Mouse (Mus musculus) Muller cell, postnatal 12 days (primary cell): Measurements from ENCODE around the gene Akirin1.

Experiments used
- DNase-seq: peaks from one replicate; pipeline ENCODE4 v3.0.0-alpha.2; 2015; ENCODE audit errors: inconsistent ontology term

Akirin1 gene

DNA sequence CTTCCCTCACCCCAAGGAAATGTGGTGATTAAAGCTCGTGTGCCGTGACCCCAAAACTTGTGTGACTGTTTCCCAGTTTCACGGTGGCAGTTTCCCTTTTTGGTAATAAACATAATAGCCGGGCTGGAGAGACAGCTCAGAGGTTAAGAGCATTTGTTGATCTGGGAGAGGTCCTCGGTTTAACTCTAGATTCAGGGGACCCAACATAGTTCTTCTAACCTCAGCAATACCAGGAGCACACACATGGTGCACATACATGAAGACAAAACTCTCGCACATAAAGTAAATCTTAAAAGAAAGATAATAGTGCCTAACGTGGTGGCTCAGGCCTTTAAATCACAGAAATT lies 31.7 kb downstream of the Akirin1 start:
- no peak for DNase-seq

DNA sequence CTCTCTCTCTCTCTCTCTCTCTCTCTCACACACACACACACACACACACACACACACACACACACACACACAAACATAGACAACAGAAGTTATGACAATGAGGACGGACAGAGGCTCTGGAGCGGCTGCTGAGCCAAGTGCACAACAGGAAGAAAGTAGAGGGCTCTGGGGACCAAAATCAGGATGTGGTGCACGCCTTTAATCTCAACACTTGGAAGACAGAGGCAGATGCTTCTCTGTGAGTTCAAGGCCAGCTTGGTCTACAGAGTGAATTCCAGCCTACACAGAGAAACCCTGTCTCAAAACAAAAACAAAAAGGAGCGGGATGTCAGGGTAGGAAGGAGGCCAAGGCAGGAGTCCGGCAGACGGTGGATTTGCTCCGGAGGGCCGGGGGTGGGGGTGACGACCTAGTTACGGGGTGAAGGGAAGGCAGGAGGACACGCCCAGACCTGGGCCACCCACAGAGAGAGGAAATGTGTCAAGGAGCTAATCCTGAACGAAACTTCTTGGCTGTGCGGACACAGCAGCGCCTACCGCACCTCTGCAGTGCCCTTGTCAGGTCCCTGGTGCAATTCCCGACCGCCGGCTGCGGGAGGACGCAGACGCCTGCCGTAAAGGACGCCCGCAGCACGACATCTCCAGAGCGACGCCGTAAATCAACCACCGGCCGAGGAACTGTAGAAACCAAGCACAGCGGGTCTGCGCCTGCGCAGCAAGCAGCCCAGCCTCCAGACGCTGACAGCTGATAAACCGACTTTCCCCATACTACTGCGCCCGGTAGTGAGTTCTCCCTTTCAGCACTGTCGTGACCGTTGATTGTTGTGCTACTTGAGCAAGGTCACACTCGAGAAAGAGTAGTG lies 32.3 kb downstream of the Akirin1 start, which contains the start of gene Ndufs5:
TSS of gene Ndufs5 (minus strand) at position 629 of the 860 bp plus-strand sequence.
- peak; percentile 91 for DNase-seq

DNA sequence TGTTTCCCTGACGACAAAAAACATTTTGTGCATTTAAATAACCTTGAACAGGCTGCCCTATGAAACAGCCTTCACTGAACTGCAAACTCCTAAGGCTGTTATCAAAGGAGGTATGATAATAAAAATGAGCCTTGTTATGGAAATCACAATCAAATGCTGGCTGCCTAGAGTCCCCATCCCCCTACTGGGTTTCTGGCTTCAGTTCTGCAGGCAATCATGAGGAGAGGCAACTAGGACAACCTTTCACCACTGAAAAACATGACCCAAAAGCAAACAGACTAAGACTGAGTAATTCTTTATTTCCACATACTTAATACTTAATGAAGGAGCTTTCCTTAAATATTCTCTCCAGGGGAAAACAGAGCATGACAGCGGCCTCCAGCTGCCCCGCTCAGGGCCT lies 37.7 kb downstream of the Akirin1 start:
- no peak for DNase-seq

DNA sequence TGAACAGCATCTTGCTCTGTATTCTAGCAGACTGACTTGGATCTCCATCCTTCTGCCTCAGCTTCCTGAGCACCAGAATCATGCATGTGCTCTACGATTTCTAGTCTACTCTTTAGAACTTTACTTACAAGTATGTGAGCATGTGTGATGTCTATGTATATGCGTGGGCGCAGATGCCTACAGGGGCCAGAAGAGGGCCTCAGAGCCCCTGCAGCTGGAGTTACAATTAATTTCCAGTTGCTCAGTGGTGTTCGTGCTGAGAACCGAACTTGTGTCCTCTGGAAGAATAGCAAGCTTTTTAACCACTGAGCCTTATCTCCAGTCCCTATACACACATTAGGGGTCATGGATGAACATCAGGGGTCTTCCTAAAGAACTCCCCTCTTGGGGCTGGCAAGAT lies 42.8 kb downstream of the Akirin1 start:
- DNase-seq = no peak

DNA sequence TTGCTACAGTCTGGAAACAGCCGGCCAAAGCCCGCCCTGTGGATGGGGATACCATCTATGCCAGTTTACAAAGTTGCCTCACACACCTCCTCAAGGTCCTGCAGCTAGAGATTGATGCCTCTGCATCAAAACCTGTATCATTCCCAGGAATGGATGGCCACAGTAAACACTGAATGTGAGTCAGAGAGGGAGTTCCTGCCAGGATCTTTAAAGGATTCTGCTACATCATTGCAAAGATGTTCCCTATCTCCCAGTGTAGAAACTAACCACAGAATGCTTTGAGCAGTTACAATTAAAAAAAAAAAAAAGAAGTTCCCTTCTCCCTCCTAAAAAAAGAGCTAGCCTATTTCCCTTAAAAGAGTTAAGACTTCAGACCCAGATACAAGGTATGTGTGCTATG lies 44.8 kb downstream of the Akirin1 start:
- DNase-seq = no peak

DNA sequence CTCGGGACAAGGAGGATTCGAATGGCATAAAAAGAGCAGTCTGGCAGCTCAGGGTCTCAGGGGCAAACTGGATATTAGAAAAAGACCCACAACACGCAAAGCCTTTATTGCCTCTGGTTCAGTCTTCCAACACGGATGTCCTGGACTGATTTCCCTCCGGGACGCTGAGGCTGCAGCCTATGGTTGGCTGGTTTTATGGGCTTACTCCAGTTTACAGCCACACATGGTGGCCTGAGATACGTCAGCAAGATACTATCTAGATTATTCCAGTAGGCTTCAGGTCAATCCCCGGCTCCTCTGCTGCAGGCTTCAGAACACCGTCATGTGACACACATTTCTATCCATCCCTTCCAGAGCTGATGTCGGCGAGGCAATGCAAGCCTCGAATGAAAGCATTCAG lies 56.8 kb downstream of the Akirin1 start:
- no peak for DNase-seq

DNA sequence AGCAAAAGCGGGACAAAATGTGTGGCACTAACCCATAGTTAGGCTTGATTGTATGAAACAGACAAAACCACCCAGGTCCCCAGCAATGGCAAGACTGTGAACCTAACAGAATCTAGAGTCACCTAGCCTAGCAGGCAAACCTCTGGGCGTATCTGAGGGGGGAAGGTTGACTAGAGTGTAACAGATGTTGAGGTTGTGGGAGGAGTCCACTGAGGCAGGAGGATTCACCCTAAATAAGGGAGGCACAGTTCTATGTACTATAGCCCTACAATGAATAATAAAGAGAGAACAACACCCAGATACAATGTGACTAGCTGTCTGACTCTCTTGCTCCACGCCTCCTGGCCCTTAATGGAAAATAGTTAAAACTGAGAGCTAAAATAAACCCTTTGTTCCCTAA lies 58.1 kb downstream of the Akirin1 start:
- no peak for DNase-seq

DNA sequence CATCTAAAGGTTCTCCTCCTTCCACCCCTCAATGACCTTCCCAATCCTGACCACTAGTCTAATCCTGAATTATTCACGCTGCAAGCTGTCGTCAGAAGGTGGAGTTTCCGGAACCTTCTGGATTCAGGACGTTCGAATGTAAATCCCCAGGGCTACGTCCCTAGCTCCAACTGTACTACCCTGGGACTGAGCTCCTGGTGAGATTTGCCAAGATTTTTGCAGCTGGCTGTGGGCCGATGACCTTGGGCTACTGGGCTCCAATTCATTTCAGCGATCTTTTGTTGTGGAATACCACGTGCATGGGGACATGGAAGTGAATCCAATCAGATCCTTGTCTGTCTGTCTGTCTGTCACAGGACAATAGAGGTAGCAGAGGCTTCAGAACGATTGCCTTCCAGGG lies 59.8 kb downstream of the Akirin1 start:
- DNase-seq = no peak

DNA sequence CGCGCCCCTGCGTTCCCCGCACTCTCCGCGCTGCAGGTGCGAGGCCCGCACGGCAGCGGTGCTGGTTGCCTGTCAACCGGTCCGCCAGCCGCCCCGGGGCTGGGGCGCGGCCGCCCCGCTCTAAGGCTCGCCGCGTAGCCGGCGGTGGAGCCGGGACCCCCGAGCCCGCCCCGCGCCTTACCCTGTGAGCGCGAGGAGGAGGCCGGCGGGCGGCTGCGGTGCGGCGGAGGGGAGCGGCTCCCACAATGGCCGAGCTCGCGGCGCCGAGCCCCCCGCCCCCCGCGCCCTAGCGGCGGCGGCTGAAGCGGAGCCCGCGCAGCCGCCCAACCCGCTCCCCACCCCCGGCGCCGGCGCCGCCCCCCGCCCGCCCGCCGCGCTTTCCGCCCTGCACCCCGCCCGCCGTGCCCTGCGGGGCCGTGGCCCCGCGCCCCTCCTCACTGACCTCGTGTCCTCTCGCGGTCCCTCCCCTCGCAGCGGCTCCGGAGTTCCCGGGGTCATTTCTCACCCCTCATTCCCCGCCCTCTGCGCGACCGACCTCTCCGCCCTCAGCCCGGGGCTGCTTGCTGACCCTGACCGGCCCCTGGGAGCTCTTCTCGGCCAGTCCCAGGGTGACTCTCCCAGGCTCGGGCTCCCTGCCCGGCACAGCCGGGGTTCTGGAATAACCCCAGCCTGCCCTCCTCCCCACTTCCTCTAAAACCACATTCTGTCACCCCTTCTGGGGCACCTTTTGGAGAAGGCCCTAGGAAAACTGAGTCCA lies 62.9 kb downstream of the Akirin1 start:
- peak; percentile 60 for DNase-seq

DNA sequence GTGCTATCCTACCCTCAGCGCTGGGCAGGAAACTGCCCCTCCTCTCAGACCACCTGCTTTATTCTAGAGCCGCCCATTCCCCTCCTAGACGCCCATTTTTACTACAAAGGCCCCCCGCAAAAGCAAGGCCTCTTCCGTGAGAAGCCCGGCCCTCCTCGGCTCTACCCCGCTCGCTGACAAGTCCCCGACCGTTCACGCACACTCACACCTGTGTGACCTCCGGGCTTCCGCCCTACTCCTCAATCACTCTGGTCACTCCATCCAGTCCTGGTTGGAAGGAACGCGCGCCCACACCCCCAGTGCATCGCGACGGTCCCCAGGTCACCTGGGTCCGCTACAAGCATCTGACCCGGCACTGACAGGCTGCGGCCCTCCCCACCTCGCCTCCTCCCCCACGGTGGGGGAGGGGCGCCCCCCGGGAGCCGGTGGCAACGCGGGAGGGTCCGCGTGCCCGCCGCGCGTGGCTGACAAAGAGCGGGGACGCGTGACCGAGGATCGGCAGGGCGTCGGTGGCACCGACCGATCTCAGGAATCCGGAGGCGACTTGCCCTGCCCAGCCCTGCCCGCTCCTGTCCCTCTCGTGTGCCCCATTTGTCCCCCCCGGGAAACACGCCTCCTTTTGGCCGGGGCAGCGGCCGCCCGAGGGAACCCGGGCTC lies 63.6 kb downstream of the Akirin1 start:
- DNase-seq = peak; percentile 52

DNA sequence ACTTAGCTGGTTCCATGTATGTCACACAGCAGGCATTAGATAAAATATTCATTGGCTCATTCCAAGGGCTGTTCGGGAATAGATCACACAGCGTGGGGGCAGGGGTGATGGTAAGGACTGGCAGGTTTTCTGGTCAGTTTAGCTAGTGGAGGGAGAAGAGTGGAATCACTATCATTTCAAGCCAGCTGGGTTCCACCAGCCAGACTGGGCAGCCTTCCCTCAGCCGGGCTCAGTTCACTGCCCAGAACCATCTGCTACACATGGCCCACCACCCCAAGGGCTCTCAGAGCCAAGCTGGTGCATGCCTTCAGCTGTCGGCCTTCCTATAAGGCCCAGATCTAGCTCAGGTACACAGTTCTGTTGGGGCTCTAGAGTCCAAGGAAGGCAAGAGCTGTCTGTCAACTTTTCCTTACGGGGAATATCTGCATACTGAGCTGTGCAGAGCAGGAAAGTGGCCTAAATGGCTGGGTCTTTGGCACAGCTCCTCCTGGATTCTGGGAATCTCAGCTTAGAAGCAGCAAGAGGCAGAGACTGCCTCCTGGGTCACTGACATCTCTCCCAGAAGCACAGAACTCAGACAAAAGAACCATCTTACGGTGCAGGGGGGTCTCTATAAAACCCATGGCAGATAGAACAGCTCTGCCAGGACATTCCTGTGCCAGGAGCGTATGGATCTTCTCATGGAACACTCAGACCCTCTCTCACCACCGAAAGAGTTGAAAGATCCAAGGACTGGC lies 64.5 kb downstream of the Akirin1 start:
- DNase-seq = peak; percentile 40

DNA sequence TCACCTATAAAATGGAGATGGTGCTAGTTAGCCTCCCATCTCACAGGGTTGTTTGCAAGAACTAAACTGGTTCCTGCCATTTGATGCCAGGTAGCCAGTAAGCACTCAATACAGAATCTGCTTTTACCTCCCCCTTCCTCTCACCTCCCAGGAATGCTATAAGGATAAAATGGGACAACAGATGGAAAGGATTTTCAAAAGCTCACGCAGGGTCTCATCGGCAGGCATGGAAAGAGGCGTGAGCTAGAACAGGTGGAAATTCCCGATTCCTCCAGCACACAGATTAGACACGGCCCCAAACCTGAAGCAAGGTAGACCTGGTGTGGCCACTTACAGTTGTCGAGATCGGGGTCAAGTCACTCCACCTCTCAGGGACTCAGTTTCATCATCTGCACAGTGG lies 65.1 kb downstream of the Akirin1 start:
- DNase-seq = no peak
